Comparison of ENCODE assay signal across 12 mouse cellular contexts in genomic region chr3:34330970-34331888, GRCm38 (mm10).
DNase-seq lines count a peak whose midpoint lies in the region; ATAC-seq and TF ChIP-seq lines count a peak whose summit lies in the region.
"Had no signal": no experiment of that assay in that cellular context is flagged by ENCODE, and none has a peak within 500 bp of the region (broad histone marks: within the 10 kb centered on the region; RNA-seq: fewer than 3 reads in every experiment).

No protein-coding gene starts in this region.

- H3K9ac ChIP-seq in forebrain, embryonic 16.5 days (replicated peaks; ENCODE audit: low read depth, low read length) = no peak overlapping the region
- H3K9ac ChIP-seq in limb, embryonic 14.5 days (ENCODE audit: low read depth, low read length, severe bottlenecking) = no peak overlapping the region
- H3K9ac ChIP-seq: embryonic facial prominence, embryonic 15.5 days; heart, embryonic 13.5 days; stomach, embryonic 15.5 days had no signal

- H3K4me2 ChIP-seq in forebrain, embryonic 16.5 days (ENCODE audit: low read length) = peak overlapping the region; percentile 45
- peak overlapping the region; percentile 28; the same call in 1 of the 2 replicates for H3K4me2 ChIP-seq in limb, embryonic 14.5 days (replicated peaks; ENCODE audit: low read depth, low read length, severe bottlenecking)
- H3K4me2 ChIP-seq: embryonic facial prominence, embryonic 15.5 days; heart, embryonic 13.5 days; stomach, embryonic 15.5 days had no signal

- TF ChIP-seq POLR2A in limb, embryonic 14.5 days (IDR thresholded peaks at IDR 0.05; ENCODE audit: borderline replicate concordance, extremely low read depth, insufficient read depth, insufficient read length) = no peak

- no peak overlapping the region; the same call in 1 of the 2 replicates for H3K27ac ChIP-seq in forebrain, embryonic 16.5 days (ENCODE audit: low read length)
- H3K27ac ChIP-seq in limb, embryonic 14.5 days (replicated peaks; ENCODE audit: low read depth, low read length) = no peak overlapping the region
- H3K27ac ChIP-seq: embryonic facial prominence, embryonic 15.5 days; heart, embryonic 13.5 days; macrophage; stomach, embryonic 15.5 days had no signal

- peak overlapping the region; percentile 15; the same call in 1 of the 2 replicates for H3K4me3 ChIP-seq in forebrain, embryonic 16.5 days (replicated peaks; ENCODE audit: low read length)
- no peak overlapping the region for H3K4me3 ChIP-seq in limb, embryonic 14.5 days (replicated peaks; ENCODE audit: low read length)
- H3K4me3 ChIP-seq: embryonic facial prominence, embryonic 15.5 days; heart, embryonic 13.5 days; stomach, embryonic 15.5 days had no signal

- H3K27me3 ChIP-seq in forebrain, embryonic 16.5 days (replicated peaks; ENCODE audit: control insufficient read depth, insufficient read depth, low read length) = 0 out of 2 replicates have a peak, but pooled peaks cover 3% of the 10 kb centered on the region
- peaks cover 26% of the 10 kb centered on the region; the same call in 1 of the 2 replicates for H3K27me3 ChIP-seq in limb, embryonic 14.5 days (ENCODE audit: control insufficient read depth, insufficient read depth, low read length)
- H3K27me3 ChIP-seq: stomach, embryonic 15.5 days had no signal

- 10% methylated on average over 22 of the region's 22 CpGs for WGBS in forebrain, embryonic 16.5 days
- 10% methylated on average over 22 of the region's 22 CpGs for WGBS in limb, embryonic 14.5 days

- H3K36me3 ChIP-seq in forebrain, embryonic 16.5 days (ENCODE audit: control insufficient read depth, insufficient read depth) = no peaks in the 10 kb centered on the region
- H3K36me3 ChIP-seq in limb, embryonic 14.5 days (ENCODE audit: control insufficient read depth, insufficient read depth, low read length) = no peaks in the 10 kb centered on the region
- H3K36me3 ChIP-seq: embryonic facial prominence, embryonic 15.5 days; heart, embryonic 13.5 days; stomach, embryonic 15.5 days had no signal

- H3K9me3 ChIP-seq in forebrain, embryonic 16.5 days (ENCODE audit: control insufficient read depth, low read length) = no peaks in the 10 kb centered on the region
- no peaks in the 10 kb centered on the region for H3K9me3 ChIP-seq in limb, embryonic 14.5 days (ENCODE audit: control insufficient read depth, low read length)
- H3K9me3 ChIP-seq: embryonic facial prominence, embryonic 15.5 days; heart, embryonic 13.5 days; stomach, embryonic 15.5 days had no signal

- no peak for DNase-seq in cerebellum, postnatal 4 days (ENCODE audit: low spot score in 2 of 2)
- peak; percentile 37 for DNase-seq in brain, adult 2 months (ENCODE audit: low read depth, low spot score)
- DNase-seq in limb, embryonic 14.5 days (ENCODE audit: low spot score) = peak; percentile 9
- DNase-seq in heart, postnatal 4 days = no peak
- no peak for DNase-seq in urinary bladder, adult 18-20 months (ENCODE audit: low spot score in 2 of 2)
- no peak for DNase-seq in thymus, postnatal 4 days

- 0 out of 2 replicates have a peak, but pooled peaks have one; percentile 50 for ATAC-seq in cerebellum, adult (ENCODE audit: insufficient number of reproducible peaks, low FRiP score, low TSS enrichment)
- peak; percentile 79 for ATAC-seq in forebrain, embryonic 16.5 days
- peak; percentile 47; the same call in 1 of the 2 replicates for ATAC-seq in limb, embryonic 14.5 days (ENCODE audit: low FRiP score, low read depth)

- peaks cover 20% of the 10 kb centered on the region for H3K4me1 ChIP-seq in forebrain, embryonic 16.5 days (replicated peaks; ENCODE audit: control insufficient read depth, insufficient read depth, low read length)
- H3K4me1 ChIP-seq in limb, embryonic 14.5 days (ENCODE audit: control insufficient read depth, insufficient read depth, low read length) = peaks cover 13% of the 10 kb centered on the region; the same call in 1 of the 2 replicates
- H3K4me1 ChIP-seq: embryonic facial prominence, embryonic 15.5 days; heart, embryonic 13.5 days; stomach, embryonic 15.5 days had no signal

Comparison
In these comparisons a context has a peak if more than half of its experiments do, and no peak if none do; other contexts are left out.
1. DNase-seq: peak in brain, adult 2 months (single experiment) and limb, embryonic 14.5 days (single experiment); none in cerebellum, postnatal 4 days (0 of 2), heart, postnatal 4 days (single experiment), urinary bladder, adult 18-20 months (0 of 2) and thymus, postnatal 4 days (single experiment).
2. Peak in every context shown above with its lines, with median percentiles within 50 percentile points of each other: ATAC-seq.